21 mouse cellular contexts compared by ENCODE assay signal in genomic region chr4:118079195-118079594, GRCm38 (mm10). TPM values are rescaled to one million over a fixed set of nuclear protein-coding genes. Genes with fewer than 3 reads are reported as not detected.
DNase-seq lines count a peak whose midpoint lies in the region; ATAC-seq and TF ChIP-seq lines count a peak whose summit lies in the region.
"Had no signal": no experiment of that assay in that cellular context is flagged by ENCODE, and none has a peak within 500 bp of the region (broad histone marks: within the 10 kb centered on the region; RNA-seq: fewer than 3 reads in every experiment).

No protein-coding gene starts in this region.

- H3K9me3 ChIP-seq in forebrain, embryonic 10.5 days: peaks cover 2% of the 10 kb centered on the region; the same call in 1 of the 2 replicates
- H3K9me3 ChIP-seq in forebrain, postnatal 0 days (ENCODE audit: low read length): no peaks in the 10 kb centered on the region
- H3K9me3 ChIP-seq: embryonic facial prominence, embryonic 12.5 days; forebrain, embryonic 13.5 days; midbrain, embryonic 15.5 days; neural tube, embryonic 12.5 days had no signal

- no peak overlapping the region for H3K9ac ChIP-seq in forebrain, postnatal 0 days
- H3K9ac ChIP-seq: embryonic facial prominence, embryonic 12.5 days; forebrain, embryonic 13.5 days; hindbrain, embryonic 13.5 days; midbrain, embryonic 15.5 days; neural tube, embryonic 12.5 days had no signal

- peaks cover 12% of the 10 kb centered on the region for H3K4me1 ChIP-seq in forebrain, embryonic 10.5 days
- H3K4me1 ChIP-seq in forebrain, postnatal 0 days (ENCODE audit: insufficient read depth): no peaks in the 10 kb centered on the region

- H3K27me3 ChIP-seq in forebrain, embryonic 10.5 days (ENCODE audit: poor library complexity, severe bottlenecking): no peaks in the 10 kb centered on the region
- no peaks in the 10 kb centered on the region for H3K27me3 ChIP-seq in forebrain, postnatal 0 days (ENCODE audit: insufficient read depth, low read length)
- H3K27me3 ChIP-seq: CH12.LX; embryonic facial prominence, embryonic 12.5 days; forebrain, embryonic 13.5 days; hindbrain, embryonic 13.5 days; midbrain, embryonic 15.5 days; neural tube, embryonic 12.5 days had no signal

- H3K4me2 ChIP-seq in forebrain, postnatal 0 days (ENCODE audit: low read depth): no peak overlapping the region
- H3K4me2 ChIP-seq: embryonic facial prominence, embryonic 12.5 days; forebrain, embryonic 13.5 days; hindbrain, embryonic 13.5 days; midbrain, embryonic 15.5 days; neural tube, embryonic 12.5 days had no signal

- H3K27ac ChIP-seq in forebrain, embryonic 10.5 days: peak overlapping the region; percentile 40; the same call in 1 of the 2 replicates
- H3K27ac ChIP-seq in forebrain, postnatal 0 days (ENCODE audit: low read depth, low read length): no peak overlapping the region
- H3K27ac ChIP-seq: embryonic facial prominence, embryonic 12.5 days; forebrain, embryonic 13.5 days; midbrain, embryonic 15.5 days; neural tube, embryonic 12.5 days had no signal

- no peak for ATAC-seq in forebrain, postnatal 0 days
- ATAC-seq: forebrain, embryonic 13.5 days; midbrain, embryonic 15.5 days had no signal

- H3K4me3 ChIP-seq in forebrain, embryonic 10.5 days: no peak overlapping the region
- no peak overlapping the region for H3K4me3 ChIP-seq in forebrain, postnatal 0 days (ENCODE audit: low read depth, low read length)
- H3K4me3 ChIP-seq: embryonic facial prominence, embryonic 12.5 days; forebrain, embryonic 13.5 days; hindbrain, embryonic 13.5 days; midbrain, embryonic 15.5 days; neural tube, embryonic 12.5 days had no signal

- H3K36me3 ChIP-seq in forebrain, embryonic 10.5 days (replicated peaks): peaks cover 11% of the 10 kb centered on the region
- H3K36me3 ChIP-seq in forebrain, postnatal 0 days (ENCODE audit: insufficient read depth): no peaks in the 10 kb centered on the region
- H3K36me3 ChIP-seq: embryonic facial prominence, embryonic 12.5 days; hindbrain, embryonic 13.5 days; midbrain, embryonic 15.5 days; neural tube, embryonic 12.5 days had no signal

- no peak for TF ChIP-seq CTCF in forebrain, postnatal 0 days (IDR thresholded peaks at IDR 0.05; ENCODE audit: low read depth)

- WGBS in forebrain, embryonic 10.5 days: 87% methylated on average over 8 of the region's 8 CpGs
- 83% methylated on average over 8 of the region's 8 CpGs for WGBS in forebrain, postnatal 0 days

- DNase-seq in forebrain, embryonic 10.5 days (ENCODE audit: extremely low spot score, low spot score): no peak
- no peak for DNase-seq in forebrain, postnatal 0 days
- DNase-seq in c-Kit-negative CD71-positive TER-119-positive erythroid progenitor cells, embryonic 14.5 days (ENCODE audit: low read depth, low spot score): peak; percentile 87
- peak; percentile 83 for DNase-seq in liver
- DNase-seq in spleen, postnatal 10 days (ENCODE audit: low spot score in 2 of 2): peak; percentile 52 to 65
- DNase-seq in adrenal gland, adult 8-10 months: no peak
- no peak for DNase-seq in T-cell, adult 2 months (ENCODE audit: low spot score)
- no peak for DNase-seq in layer of hippocampus, postnatal 14 days (ENCODE audit: low spot score in 2 of 2)
- DNase-seq: adrenal gland, adult 2 months; cerebellum, postnatal 25 days; gastrocnemius, postnatal 10 days; kidney, adult 2 months; kidney, postnatal 4 days; lung, postnatal 4 days; thymus, postnatal 25 days had no signal

RNA-seq across cellular contexts. Expression of gene St3gal3, which starts 55.5 kb away (rescaled TPM):
- 5.8 and 5.9 TPM in 2 replicates for polyA plus RNA-seq in forebrain, embryonic 10.5 days (2016; fragmentation: Nextera tagmentation; extraction: Ambion mirVana)
- total RNA-seq in forebrain, postnatal 0 days (2014; rRNA removed): 32.6 and 36.1 TPM in 2 replicates
- 11.2 and 11.3 TPM in 2 replicates for polyA plus RNA-seq in forebrain, postnatal 0 days (2015; fragmentation: Nextera tagmentation; extraction: Ambion mirVana)
- total RNA-seq in adrenal gland, adult 8-10 months (2022): 10 to 100 TPM; 30.4 to 40.3 (median 35.3) TPM
- total RNA-seq in layer of hippocampus, postnatal 14 days (2021): 10 to 100 TPM; 40.7 to 43.0 TPM

Comparison
In these comparisons a context has a peak if more than half of its experiments do, and no peak if none do; other contexts are left out.
1. DNase-seq: peak in c-Kit-negative CD71-positive TER-119-positive erythroid progenitor cells, embryonic 14.5 days (single experiment), liver (single experiment) and spleen, postnatal 10 days (2 of 2); none in forebrain, embryonic 10.5 days (single experiment), forebrain, postnatal 0 days (single experiment), adrenal gland, adult 8-10 months (single experiment), T-cell, adult 2 months (single experiment) and layer of hippocampus, postnatal 14 days (0 of 2).